Mouse (Mus musculus) right cerebral cortex, adult 18-20 months (tissue): ENCODE data around the gene Grasp.

Experiments used
- DNase-seq: peaks from one replicate; pipeline ENCODE4 v3.0.0; 2022; ENCODE audit warnings: mixed read lengths

Gene Grasp

DNA sequence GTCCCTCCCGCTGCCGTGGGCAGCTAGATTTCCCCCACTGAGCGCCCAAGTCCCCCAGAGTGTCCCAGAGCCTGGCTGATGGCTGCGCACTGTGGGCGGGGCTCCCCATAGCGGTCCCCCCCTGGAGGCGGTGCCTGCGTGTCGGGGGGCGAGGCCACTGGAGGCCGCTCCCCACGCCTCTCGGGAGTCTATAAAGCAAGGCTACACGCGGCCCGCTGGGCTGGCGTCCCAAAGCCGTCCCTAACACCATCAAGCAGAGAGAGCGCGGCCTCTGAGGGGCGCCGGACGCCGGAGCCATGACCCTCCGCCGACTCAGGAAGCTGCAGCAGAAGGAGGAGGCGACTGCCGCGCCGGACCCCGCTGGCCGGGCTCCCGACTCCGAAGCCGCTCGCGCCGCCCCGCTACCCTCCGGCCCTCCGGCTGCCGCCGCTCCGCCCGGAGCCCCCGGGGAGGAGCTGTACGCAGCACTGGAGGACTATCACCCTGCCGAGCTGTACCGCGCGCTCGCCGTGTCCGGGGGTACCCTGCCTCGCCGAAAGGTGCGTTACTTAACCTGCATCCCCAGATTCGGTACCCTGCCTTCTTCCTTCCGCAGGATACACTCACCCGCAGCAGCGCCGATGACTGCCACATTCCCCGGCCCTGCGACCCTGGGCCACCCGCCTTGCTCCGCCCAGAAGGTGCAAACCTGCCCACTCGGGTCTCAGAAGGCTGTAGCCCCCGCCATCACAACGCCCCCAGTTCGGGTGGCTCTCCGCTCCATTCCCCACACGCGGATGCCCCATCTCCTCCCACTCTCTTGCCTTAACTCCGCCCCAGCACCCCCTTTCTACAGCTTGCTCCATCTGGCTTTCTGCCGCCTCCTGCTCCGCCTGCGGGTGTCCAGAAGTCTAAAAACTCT lies at the start of gene Grasp:
Gene Grasp (plus strand): TSS at position 183 of the 901 bp plus-strand sequence.
- peak; percentile 92 for DNase-seq

DNA sequence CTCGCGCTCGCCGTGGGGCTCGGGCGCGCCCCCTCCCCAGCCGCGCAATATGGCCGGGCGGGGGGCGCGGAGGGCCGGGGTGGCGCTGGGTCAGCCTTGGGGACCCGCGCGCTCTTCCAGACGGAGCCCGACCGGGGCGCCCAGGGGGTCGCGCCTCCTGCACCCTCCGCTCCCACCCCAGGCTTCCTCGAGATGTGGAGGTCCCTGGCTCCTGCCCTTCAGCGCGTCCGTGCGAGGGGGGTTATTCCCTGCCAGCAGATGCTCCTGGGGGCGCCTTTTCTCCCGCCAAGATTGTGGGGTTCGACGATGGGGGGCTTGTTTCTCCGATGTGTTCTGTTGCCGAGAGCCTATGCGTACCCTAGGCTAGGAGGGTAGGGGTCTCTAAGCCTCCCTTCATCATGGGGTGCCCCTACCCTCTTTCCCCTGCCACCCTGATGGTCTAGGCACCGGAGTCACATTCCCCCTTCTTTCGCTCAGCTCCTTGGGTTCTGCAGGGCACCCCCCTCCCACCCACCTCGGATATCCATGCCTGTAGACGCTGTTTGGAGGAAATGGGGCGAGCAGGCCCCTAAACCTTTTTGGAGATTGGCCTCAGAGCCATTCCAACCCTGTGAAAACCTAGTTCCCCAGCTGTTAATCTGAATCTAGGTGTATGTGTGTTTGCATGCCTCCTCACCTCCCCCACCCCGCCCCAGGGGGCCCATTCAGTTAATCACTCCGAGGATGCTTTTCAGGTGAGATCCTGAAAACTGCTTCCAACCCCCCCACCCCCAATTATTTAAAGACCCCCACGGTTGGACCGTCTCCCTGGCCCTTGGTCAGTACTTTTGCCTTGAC lies 49.5 kb upstream of the Grasp start:
- DNase-seq, result no peak

DNA sequence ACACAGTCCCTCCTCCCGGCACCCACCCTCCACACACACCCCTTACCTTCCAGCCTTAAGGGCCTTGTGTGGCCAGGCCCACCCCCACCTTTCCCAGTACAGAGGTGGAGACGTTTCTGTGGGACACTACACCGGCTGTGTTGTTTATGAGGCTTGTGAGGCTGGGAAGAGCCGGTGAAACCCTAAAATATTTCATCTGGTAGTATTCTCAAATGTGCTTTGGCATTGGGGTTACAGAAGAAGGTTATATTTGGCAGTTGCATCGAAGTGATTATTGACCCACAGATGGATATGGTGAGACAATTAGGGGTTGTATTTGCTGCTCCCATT lies 48.9 kb upstream of the Grasp start:
- no peak for DNase-seq

DNA sequence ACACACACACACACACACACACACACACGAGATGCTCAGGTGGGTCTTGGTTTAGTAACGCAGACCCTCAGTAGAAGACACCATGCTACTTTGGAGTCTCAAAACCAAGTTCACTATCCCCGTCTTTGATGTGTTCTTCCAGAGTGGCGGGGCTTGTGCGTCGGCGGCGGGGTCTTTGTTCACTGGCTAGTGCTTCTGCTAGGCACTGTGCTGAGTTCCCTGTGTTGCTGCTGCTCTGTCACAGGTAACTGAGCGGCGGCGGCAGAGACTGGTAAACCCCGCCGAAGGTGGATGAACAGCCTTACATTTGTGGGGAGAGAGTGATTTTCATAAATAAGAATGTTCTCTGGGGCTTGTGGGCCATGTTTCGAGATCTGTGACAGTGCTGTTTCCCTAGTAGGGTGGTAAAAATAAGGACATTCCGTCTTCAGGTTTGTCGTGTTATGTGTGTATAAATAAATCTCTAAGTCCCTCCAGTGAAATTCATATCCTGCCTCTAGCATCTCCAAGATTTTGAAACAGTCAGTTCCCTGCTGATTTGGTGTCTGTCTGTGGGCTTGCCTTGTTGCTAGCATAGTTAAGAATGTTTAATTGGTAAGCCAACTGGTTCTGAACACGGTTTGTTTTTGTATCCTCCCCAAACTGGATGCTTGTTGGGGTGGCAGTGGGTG lies 48.2 kb upstream of the Grasp start:
- no peak for DNase-seq

DNA sequence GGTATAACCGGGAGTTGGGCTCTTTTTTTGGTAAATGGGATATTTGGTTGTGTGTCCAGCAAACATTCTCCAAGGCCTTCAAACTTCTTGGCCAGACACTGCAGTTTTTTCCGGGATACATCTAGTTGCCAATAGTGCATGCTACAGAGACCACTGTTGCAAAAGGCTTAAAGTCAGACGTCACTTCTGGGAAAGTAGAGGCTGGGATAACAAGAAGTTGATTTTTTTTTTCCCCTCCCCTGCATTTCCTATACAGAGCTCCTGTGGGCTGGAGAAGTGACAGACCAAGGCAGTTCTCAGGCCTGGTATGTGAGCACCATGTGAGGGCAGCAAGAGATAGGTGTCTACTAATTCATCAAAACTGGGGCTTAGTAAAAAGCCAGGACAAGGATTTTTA lies 47.7 kb upstream of the Grasp start:
- DNase-seq, result no peak

DNA sequence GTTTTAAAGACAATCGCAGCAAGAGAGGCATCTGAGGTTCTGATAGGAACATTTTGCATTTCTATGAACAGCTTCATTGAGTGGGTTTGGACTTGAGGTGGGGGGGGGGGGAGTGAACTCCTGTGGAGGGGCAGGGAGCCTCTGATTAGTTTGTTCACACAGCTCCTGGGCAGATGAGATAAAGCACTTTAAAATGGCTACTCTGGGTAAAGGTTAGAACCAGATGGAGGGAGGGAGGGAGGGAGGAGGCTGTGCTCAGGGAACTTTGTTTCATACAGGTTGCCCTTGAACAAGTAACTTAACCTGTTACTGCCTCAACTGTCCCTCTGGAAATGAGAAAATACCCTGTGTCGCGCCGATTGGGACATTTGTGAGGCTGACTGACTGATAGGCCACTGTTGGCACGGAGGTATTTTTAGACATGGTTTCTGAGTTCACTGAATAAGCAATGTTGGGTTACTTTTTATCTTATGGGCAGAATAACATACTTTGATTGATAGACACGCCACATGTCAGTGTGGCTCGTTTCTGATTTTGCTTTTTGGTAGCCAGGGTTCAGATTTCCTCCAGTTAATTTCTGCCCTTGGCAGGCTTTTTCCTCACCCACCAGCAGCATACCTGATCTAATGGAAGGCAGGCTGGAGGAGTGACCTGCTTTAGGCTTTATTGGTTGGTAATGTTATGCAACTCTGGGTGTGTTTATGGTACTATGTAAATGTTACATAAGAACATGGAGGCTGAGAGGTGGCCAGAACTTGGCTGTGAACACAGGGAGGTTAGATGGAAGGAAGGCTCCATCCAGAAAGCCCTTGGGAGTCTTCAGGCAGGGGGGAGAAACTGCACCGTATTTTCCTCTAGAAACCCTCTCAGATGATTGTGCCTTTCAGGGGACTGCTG lies 46.9 kb upstream of the Grasp start:
- DNase-seq, result no peak

DNA sequence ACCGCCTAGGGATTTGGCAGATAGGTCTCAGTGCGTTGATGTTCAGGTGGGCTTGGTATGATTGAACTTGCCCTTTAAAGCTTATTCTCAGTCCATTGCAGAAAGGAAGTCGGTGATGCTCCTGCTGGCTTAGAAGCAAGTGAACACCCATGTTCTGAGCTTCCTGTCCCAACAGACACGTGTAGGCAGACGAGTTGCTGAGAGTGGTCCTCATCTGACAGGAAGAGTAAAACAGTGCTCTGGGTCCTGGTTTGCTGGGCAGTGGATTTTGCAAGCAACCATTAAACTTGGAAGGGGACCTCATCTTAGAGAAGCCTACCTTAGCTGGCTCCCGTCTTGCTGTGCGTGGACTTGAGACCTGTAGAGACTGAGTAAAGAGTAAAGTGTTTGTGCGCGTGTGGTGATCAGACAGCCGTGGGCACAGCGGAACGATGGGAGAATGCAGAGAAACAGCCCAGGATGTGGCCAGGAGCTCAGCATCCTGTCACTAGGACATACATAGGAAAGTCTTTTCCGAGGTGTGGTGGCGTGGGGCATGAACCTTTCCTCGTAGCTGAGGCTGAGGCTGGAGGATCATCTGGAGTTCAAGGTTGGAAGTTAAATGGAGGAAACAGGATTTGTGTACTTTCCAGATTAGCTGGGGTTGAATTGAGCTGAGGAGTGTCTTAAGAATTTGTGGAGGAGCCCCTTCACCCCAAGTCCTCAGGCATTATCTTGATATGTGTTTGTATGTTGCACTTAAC lies 43.5 kb upstream of the Grasp start:
- no peak for DNase-seq

DNA sequence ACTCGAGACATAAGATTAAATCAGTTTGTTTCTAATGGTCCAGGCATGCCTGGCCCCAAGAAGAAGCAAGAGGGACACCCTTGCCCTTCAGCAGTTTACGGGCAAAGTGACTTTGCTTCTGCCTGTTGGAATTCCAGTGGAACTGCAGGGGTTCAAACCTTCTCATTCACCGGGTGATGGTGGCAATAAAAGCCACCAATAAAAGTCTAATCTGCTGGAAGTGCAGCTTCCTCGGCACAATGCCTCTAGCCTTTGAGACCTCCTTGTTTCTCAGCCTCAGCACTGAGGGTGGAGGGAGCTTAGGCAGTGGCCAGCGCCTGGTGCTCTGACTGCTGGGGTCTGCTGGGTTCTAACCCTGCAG lies 42.9 kb upstream of the Grasp start:
- DNase-seq, result no peak

DNA sequence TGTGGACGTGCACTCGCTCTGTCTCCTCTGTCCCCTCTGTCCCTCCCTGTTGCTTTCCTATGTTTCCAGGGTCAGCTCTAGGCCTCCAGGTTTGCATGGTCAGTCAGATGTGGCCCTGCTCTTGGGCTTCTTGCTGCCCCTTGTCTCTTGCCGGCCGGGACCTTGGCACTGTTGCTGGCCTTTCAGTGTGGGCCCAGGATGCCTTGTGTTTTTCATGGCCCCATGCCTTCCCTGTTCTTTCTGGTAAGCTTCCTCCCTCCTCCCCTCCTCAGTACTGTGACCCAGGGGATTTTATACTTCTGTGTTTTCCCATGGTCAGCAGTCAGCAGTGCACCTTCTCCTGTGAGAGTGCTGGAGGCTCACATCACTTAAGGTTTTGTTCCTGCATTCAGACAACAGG lies 42.5 kb upstream of the Grasp start:
- no peak for DNase-seq

DNA sequence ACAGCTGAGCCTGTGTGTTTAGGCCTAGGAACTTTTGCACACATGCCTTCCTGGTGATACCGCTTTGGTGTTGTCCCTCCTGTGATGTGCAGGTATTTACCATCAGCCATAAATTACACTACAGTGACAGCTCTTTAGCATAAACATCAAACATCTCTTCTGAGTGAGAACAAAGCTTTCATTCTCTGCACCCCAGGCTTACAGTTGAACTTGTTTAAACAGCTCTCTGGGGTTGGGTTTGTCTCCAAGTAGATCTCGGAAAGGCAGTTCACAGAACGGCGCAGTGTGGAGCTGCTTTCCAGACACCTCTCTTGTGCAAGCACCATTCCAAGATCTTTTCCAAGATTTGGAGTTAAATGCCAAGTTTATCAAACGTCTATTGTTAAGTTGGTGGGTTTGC lies 41.3 kb upstream of the Grasp start:
- DNase-seq, result no peak

DNA sequence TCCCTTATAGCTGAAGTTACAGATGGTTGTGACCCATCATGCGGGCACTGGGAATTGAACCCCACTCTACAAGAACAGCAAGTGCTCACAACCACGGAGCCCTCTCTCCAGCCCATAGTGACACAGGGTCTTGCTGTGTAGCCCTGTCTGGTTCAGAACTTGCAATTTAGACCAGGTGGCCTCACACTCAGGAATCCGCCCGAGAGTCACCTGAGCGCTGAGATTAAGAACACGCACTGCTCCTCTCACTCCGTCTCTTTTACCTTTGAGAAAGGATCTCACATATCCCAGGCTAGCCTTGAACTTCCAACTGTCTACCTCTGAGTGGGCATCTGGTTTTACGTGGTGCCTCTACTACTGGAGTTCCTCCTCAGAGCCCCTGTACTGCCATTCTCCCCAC lies 39.7 kb upstream of the Grasp start:
- DNase-seq, result no peak

DNA sequence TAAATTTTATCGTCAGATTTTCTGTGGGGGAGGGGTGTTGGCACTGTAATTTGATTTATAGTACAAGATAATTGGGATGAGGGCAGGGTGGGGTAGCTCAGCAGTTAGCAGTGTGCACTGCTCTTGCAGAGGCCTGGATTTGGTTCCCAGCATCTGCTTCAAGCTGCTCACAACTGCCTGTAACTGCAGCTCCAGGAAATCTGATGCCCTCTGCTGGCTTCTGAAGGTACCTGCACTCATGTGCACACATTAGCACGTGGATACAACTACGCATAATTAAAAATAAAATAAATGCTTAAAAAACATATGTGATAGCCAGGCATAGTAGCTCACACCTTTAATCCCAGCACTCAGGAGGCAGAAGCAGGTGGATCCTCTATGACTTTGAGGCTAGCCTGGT lies 38.4 kb upstream of the Grasp start:
- no peak for DNase-seq

DNA sequence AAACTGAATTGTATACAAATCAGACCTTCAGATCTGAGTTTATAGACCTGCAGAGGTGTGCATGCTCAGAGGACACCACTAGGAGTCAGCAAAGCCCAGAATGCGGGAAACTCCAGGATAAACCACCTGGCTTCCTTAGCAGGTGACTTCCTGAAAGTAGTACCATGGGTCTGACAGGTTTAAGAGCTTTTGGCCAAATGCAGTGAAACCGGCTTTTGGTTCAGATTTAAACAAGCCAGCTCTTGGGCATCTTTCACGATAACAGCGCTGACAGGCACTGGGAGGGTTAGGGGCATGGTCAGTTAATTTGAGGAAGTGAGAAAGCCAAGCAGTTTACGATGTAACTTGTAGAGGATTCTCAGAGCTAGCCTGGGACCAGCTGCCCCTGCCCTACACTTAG lies 36.1 kb upstream of the Grasp start:
- DNase-seq, result no peak

DNA sequence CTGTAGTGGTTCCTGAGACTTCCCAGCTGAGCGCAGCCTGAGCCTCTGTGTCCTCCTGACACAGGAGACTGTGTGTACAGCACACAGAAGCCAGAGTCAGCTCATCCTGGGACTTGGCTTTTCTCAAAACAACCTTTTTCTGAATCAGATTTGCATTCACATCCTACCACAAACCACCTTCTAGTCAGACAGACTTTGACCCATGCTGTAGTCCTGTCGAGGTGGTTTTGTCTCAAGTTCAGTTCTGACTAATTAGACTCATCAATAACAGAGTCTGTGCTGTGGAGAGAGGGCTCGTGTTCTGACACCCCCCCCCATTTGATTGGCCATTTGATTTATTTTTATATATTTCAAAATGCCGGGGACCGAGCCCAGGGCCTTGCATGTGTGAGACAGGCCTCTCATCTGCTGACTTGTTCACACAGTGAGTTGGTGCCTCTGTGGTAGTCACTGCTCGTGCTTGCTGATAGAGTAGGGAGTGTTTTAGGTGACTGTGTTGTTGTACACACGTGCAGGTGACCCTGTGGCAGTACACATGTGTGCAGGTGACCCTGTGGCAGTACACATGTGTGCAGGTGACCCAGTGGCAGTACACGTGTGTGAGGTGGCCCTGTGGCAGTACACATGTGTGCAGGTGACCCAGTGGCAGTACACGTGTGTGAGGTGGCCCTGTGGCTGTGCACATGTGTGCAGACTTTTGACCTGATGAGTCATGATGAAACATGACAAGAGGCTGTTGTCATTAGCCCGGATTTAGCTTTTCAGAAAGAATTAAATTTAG lies 33.8 kb upstream of the Grasp start:
- no peak for DNase-seq

DNA sequence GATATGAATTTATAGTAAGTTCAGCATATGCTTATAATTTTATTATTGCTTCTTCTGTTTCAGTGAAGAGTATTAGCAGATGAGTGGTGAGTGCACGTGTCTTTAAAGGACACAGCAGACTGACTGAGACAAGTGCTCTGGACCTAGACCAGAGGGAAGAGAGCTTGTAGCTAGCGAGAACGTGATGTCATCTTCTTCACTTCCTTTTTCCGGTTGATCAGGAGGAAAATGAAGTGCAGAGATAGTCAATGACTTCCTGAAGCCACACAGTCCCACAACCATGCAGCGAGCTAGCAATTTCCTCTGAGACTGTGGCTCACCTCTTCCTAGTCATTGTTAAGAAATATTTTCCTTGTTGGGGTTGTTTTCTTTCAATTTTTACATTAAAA lies 33.2 kb upstream of the Grasp start:
- no peak for DNase-seq

DNA sequence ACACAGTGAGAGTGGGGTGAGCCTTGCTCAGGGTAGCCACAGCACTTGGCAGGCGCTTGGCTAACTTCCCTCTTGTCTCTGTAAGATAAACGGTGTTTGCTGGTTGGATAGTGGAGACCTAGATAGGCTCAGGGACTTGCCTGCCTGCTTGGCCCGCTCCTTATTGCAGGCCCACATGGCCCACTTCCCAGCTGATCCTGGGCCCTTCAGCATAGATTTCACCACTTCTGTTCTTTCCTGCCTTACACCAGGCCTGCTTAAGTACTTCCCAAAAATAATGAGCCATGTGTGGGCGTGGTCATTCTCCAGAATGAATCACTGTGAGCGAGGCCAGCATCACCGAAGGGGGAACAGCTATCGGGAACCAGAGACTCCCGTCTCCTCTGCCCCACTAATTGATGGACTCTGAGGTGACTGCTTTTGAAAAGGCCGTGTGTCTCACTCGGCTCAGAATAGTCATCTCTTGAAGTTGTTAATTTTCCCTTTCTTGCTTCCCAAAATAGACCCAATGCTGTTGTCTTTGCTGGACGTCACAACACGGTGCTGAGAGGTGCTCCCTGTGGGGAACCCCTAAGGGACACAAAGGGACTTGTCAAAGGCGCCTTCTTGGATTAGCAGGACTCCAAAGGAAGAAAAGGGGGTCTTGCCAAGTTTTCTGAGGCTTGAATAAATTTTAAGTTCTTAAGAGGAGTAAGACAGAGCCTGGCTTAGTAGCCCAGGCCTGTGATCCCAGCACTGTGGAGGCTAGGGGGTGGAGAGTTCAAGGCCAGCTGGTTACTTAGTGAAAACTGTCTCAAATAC lies 32.3 kb upstream of the Grasp start:
- peak; percentile 45 for DNase-seq

DNA sequence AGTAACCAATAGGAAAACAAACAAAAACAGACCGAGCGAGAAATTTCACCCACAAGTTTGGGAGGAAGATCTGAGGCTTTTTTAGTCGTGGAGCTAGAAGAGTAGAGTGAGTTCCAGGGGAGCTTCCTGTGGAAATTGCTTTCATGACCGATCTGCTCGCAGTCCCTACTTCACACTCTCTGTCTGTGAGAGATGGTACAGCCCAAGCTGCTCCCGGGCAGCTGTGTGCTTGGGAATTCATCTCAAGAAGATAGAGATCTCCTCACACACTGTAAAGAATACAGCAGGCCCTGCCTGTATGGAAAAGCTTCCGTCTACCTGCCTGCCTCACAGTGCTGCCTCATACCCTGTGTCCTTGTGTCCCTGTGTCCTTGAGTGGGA lies 31.7 kb upstream of the Grasp start:
- DNase-seq, result no peak

DNA sequence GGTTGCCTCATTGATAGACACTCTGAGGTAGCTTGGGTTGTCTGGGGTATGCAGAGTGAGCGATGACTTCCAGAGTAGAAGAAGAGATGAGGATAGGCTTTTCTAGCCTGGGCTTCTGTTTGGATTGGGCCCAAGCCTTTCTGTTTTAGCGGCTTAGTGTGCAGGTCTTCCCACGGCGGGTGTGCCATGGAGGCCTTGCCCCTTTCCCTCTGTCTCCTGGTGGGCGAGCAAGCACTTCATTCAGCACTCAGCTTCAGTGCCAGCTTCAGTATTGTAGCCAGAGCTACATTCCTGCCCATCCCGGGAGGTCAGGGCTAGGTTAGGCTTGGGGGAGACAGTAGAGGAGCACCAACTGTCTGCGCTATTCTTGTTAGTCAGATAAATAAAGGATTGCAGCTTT lies 31.3 kb upstream of the Grasp start:
- no peak for DNase-seq

DNA sequence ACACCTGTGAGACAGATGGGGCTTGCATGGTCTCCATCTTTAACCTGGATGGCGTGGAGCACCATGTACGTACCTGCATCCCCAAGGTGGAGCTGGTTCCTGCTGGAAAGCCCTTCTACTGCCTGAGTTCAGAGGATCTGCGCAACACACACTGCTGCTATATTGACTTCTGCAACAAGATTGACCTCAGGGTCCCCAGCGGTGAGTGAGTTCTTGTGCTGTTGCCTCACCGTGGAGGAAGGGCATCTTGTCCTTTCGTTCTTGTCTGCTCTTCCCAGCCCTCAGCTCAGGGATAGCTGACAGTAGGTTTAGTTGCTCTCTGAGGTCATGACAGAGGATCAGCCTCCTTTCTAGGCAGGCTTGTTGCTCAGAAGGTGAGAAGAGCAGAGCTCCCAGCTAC lies 30.0 kb upstream of the Grasp start:
- no peak for DNase-seq
